Mouse (Mus musculus) myocyte (in vitro differentiated cells): Measurements from ENCODE around the gene Csnk2b.

Source experiments
- E2F4 ChIP-seq: IDR thresholded peaks from one replicate; pipeline ENCODE4 v1.6.1; 2011; ENCODE audit warnings: mild to moderate bottlenecking, control low read depth, moderate library complexity; ENCODE audit not compliant: insufficient read depth
- MAX ChIP-seq: IDR thresholded peaks from one replicate; pipeline ENCODE4 v1.6.1; 2011; ENCODE audit warnings: low read depth, mild to moderate bottlenecking, control low read depth
- POLR2A ChIP-seq: IDR thresholded peaks from one replicate; pipeline ENCODE4 v1.6.1; 2011; ENCODE audit warnings: low read depth, mild to moderate bottlenecking, control low read depth, moderate library complexity; ENCODE audit not compliant: insufficient read length

DNA sequence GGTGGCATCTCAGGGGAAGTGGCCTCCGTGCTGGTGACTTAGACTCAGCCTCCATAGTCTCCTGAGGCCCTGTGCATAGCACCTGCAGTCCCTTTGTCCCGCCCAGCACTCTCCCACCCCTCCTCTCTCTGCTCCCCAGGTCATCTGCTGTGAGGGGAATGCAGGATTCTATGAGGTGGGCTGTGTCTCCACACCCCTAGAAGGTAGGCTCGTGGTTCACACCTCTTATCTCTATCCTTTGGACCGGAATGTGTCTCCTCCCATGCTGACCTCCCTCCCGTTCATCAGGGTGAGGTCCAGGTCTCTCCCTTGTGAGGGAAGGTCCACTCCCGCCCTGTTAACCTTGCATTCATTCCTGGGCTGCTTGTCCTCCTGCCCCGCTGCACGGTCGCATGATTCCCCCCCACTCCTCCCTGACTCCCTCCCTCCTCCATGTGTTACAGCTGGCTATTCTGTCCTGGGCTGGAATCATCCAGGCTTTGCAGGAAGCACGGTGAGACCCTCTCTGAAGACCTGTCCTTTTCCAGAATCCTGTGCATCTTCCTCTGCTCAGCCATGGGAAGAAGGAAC is 21.6 kb downstream of the Csnk2b start:
- TF ChIP-seq E2F4 (no peak), MAX (no peak), POLR2A (no peak)
